Mouse (Mus musculus) limb, embryonic 11.5 days (tissue): ENCODE measurements around the gene Fmo4. TPM values are rescaled to one million over a fixed set of nuclear protein-coding genes. Genes with fewer than 3 reads are reported as not detected.
A peak's percentile ranks its signal among the peaks of the same experiment; 100 is the strongest.

ENCODE experiments used
- ATAC-seq: fragments of 200-750 bp; cut with Nextera tagmentation; 2 replicates; pipeline ENCODE4 v1.8.0; 2017; ENCODE audit warnings: low read depth; ENCODE audit not compliant: insufficient number of reproducible peaks, low FRiP score, low TSS enrichment
- DNase-seq: peaks from one replicate; pipeline ENCODE4 v3.0.0-alpha.2; 2015; ENCODE audit warnings: low spot score
- H3K27ac ChIP-seq: fragments of 300-500 bp; sonication (generic); replicated peaks from 2 replicates; pipeline ENCODE4 v1.5.1; 2014; ENCODE audit warnings: low read depth, mild to moderate bottlenecking, low read length
- H3K27me3 ChIP-seq: fragments of 300-500 bp; sonication (generic); 2 replicates; pipeline ENCODE4 v1.6.1; 2014; ENCODE audit warnings: mild to moderate bottlenecking, low read length, mixed read lengths; ENCODE audit not compliant: control insufficient read depth, insufficient read depth
- H3K36me3 ChIP-seq: fragments of 300-500 bp; sonication (generic); 2 replicates; pipeline ENCODE4 v1.6.1; 2014; ENCODE audit warnings: mild to moderate bottlenecking, low read length, moderate library complexity, mixed read lengths; ENCODE audit not compliant: control insufficient read depth, insufficient read depth
- H3K4me1 ChIP-seq: fragments of 300-500 bp; sonication (generic); 2 replicates; pipeline ENCODE4 v1.6.1; 2014; ENCODE audit warnings: low read length, mixed read lengths; ENCODE audit not compliant: control insufficient read depth, insufficient read depth
- H3K4me2 ChIP-seq: fragments of 300-500 bp; sonication (generic); 2 replicates; pipeline ENCODE4 v1.6.1; 2014; ENCODE audit warnings: low read depth, mild to moderate bottlenecking, moderate library complexity; ENCODE audit not compliant: severe bottlenecking
- H3K4me3 ChIP-seq: fragments of 300-500 bp; sonication (generic); 2 replicates; pipeline ENCODE4 v1.5.1; 2014; ENCODE audit warnings: low read depth, low read length
- H3K9ac ChIP-seq: fragments of 300-500 bp; sonication (generic); 2 replicates; pipeline ENCODE4 v1.6.1; 2014; ENCODE audit warnings: mild to moderate bottlenecking, low read length
- H3K9me3 ChIP-seq: fragments of 300-500 bp; sonication (generic); 2 replicates; pipeline ENCODE4 v1.6.1; 2016; ENCODE audit warnings: low read length; ENCODE audit not compliant: control insufficient read depth
- WGBS: fragments of 180-500 bp; shearing (Covaris S2); extraction: QIAGEN DNeasy Blood & Tissue Kit; methylation state at CpG from one replicate; pipeline ENCODE4 v1.1.7; 2014; 5-methylcytosine and 5-hydroxymethylcytosine counted together
- polyA plus RNA-seq: library from polyadenylated mRNA; unstranded; fragments of >200 nt; fragmentation: Nextera tagmentation; extraction: Ambion mirVana; gene quantifications from 2 replicates; pipeline ENCODE4 v1.2.1, GENCODE M21; 2014

Gene Fmo4
- polyA plus RNA-seq, result not detected in 2 replicates

DNA sequence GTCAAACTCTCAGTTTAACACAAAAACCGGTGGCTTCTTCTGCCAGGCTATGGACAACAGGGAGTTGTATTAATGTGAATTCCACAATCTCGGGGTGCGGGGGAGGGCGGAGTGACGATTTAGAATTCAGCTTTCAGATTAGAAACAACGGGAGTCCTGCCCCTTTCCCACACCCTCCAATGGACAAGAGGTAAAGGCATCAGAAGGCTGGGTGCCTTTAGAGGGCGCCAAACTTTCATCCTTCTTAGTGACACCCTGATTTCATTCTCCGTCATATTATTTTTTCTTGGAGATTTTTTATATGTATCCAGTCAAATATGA, at the start of gene Fmo4:
Gene Fmo4 (minus strand): TSS at position 137 of the 321 bp plus-strand sequence.
- no peaks in the 10 kb centered on the region for H3K36me3 ChIP-seq
- no peak within 1 kb of the TSS for H3K27ac ChIP-seq
- ATAC-seq (no peak), DNase-seq (no peak)
- no peaks in the 10 kb centered on the region for H3K9me3 ChIP-seq
- H3K27me3 ChIP-seq, result no peaks in the 10 kb centered on the region
- no peak within 1 kb of the TSS for H3K9ac ChIP-seq
- WGBS, result 52% methylated on average over 8 of the region's 8 CpGs
- no peak within 1 kb of the TSS for H3K4me2 ChIP-seq
- H3K4me3 ChIP-seq, result no peak within 1 kb of the TSS
- H3K4me1 ChIP-seq, result no peaks in the 10 kb centered on the region

DNA sequence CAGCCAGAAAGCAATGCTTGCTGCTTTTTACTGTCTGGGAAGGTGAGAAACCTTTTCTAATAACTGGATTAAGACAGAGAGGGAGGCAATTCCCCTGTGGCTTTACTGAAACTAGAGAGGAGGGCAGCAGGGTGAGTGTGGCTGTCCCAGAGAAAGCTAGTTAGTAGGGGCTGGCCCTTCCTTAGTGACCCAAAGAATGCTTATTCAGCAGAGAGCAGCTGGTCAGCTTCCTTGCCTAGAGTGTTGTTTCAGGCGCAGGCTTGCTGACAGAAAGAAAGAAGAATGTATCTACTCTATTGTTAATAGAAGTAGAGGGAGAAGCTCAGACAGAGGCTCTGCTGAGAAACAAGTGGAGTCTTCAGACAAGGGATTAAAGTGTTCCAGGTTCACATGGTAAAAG, 48.6 kb upstream of the Fmo4 start:
- Histone ChIP-seq H3K9ac (no peak overlapping the region), H3K27me3 (no peaks in the 10 kb centered on the region), H3K27ac (no peak overlapping the region), H3K4me2 (no peak overlapping the region), H3K4me3 (no peak overlapping the region), H3K36me3 (no peaks in the 10 kb centered on the region), H3K9me3 (no peaks in the 10 kb centered on the region), H3K4me1 (peaks cover 22% of the 10 kb centered on the region)
- DNase-seq (no peak), ATAC-seq (no peak)
- 56% methylated on average over 1 of the region's 1 CpGs for WGBS

DNA sequence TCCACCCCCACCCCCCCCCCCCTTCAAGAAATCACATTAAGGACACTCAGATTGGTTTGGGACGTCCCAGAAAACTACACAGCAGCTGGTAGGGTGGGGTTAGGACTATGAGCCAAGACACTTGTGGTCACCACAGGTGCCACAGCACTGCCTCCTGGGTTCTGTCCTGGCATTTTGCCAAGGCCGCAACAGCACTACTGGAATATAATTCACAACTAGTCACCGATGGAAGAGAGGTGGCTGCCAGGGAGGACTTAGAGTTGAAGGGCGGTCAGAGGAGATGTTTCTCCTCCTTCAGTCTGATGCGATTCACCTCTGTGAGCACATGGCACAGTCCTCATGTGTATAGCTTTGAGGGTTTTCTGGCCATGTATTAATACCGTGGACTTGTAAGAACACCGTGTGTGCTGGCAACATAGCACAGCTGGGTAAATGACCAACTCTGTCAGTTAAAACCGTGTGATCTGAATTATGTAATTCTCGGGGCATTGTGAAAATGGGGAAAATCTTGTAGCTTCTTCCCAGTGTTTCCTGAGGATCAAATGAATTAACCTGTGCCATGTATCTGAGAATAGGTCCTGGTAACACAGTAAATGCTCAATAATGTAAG, 46.3 kb upstream of the Fmo4 start:
- Histone ChIP-seq H3K4me2 (no peak overlapping the region), H3K4me3 (no peak overlapping the region), H3K9me3 (no peaks in the 10 kb centered on the region), H3K27me3 (no peaks in the 10 kb centered on the region), H3K4me1 (peaks cover 15% of the 10 kb centered on the region; the same call in 1 of the 2 replicates), H3K36me3 (no peaks in the 10 kb centered on the region), H3K27ac (no peak overlapping the region), H3K9ac (no peak overlapping the region)
- no peak for DNase-seq
- WGBS, result 85% methylated on average over 9 of the region's 9 CpGs
- ATAC-seq, result no peak; the same call in 1 of the 2 replicates

DNA sequence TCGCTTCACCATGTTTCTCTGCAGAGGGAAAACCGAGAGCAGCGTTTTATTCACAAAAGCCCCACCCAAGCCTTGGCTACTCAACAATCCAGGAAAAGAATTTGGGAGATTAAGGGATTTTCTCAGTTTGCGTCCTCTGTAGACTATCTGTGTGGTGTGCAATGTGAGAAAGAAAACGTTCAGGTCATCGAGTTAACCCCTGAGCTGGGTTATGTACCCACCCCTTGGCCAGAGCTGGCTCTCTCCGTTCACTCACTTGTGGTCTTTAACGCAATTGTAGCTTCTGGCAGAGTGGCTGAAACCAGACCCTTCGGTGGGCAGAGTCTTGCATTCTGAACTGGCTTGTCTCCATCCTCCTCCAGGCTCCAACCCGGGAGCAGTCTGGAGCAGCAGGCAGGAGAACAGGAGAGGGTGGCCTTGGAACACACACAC, 45.8 kb upstream of the Fmo4 start:
- Histone ChIP-seq H3K9ac (no peak overlapping the region), H3K9me3 (no peaks in the 10 kb centered on the region), H3K36me3 (no peaks in the 10 kb centered on the region), H3K4me1 (0 out of 2 replicates have a peak, but pooled peaks cover 11% of the 10 kb centered on the region), H3K4me3 (no peak overlapping the region), H3K27me3 (no peaks in the 10 kb centered on the region), H3K4me2 (no peak overlapping the region), H3K27ac (no peak overlapping the region)
- 58% methylated on average over 10 of the region's 10 CpGs for WGBS
- ATAC-seq (peak; percentile 65), DNase-seq (no peak)

DNA sequence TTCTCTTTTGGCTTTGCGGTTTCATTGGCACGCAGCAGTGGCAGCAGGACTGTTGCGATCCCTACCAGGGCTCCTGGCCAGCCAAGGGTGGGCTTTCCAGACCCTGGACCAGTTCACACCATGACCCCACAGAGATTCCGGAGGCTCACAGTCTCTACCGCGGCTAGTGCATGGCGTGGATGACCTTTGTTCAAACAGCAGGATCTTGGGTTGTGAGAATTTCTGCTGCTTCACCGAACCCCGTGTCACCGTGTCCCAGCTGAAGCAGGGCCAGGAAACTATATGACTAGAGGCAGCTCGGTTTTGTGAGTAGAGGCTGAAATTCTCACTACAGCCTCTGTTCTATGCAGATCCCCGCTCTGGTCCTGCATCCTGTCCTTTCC, 45.0 kb upstream of the Fmo4 start:
- Histone ChIP-seq H3K4me3 (no peak overlapping the region), H3K4me2 (no peak overlapping the region)
- no peak for DNase-seq

DNA sequence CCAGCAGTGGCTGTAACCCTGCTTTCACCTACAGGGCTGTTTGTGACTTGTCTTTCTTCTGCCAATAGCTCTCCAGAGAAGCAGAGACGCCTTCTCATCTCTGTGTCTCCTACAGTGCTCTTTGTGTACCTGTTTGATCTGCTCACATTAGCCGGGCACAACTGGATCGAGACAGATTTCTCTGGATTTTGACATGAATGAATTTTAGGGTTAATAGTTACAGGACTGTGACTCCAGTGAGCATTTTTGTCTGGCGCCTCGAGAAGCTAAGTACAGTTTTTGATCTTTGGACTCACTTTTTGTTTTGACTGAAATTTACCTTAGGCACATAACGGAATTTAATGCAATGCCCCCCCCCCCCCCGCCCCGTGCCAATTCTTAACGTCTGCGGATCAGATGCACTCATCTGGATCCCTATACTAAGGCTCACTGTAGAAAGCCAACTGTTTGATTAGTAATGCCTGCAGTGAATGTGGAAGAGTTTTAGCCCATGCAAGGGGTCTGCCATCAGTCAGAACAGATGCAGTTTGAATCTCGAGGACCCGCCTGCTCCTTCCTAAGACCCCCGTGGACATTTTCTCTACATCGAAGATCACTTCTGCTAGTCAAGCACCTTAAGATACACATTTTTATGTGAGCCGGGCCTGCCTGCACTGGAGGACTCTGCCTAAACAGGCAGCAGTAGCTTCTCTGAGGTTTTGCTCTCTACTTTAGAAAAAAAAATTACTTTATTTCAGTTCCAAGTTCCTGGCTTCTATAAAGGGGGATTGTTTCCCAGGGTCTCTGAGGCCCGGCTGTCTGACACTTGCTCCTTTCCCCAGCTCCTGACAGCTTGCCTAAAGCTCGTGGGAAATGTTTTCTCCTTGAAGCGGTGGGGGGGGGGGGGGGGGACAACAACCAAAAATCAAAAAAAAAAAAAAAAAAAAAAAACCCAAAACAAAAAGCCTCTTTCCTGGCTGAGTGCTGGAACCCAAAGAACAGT, 44.3 kb upstream of the Fmo4 start:
- Histone ChIP-seq H3K4me2 (no peak overlapping the region), H3K27me3 (no peaks in the 10 kb centered on the region), H3K9me3 (no peaks in the 10 kb centered on the region), H3K4me1 (0 out of 2 replicates have a peak, but pooled peaks cover 11% of the 10 kb centered on the region), H3K4me3 (no peak overlapping the region), H3K27ac (no peak overlapping the region), H3K9ac (no peak overlapping the region), H3K36me3 (no peaks in the 10 kb centered on the region)
- DNase-seq (no peak), ATAC-seq (no peak)
- WGBS, result 74% methylated on average over 18 of the region's 18 CpGs

More for the DNA sequence above, 45.0 kb upstream of the Fmo4 start:
- H3K36me3 ChIP-seq, result no peaks in the 10 kb centered on the region
- H3K27ac ChIP-seq, result no peak overlapping the region
- no peaks in the 10 kb centered on the region for H3K9me3 ChIP-seq
- ATAC-seq, result no peak
- WGBS, result 89% methylated on average over 12 of the region's 12 CpGs
- H3K27me3 ChIP-seq, result no peaks in the 10 kb centered on the region
- no peak overlapping the region for H3K9ac ChIP-seq
- 0 out of 2 replicates have a peak, but pooled peaks cover 11% of the 10 kb centered on the region for H3K4me1 ChIP-seq

DNA sequence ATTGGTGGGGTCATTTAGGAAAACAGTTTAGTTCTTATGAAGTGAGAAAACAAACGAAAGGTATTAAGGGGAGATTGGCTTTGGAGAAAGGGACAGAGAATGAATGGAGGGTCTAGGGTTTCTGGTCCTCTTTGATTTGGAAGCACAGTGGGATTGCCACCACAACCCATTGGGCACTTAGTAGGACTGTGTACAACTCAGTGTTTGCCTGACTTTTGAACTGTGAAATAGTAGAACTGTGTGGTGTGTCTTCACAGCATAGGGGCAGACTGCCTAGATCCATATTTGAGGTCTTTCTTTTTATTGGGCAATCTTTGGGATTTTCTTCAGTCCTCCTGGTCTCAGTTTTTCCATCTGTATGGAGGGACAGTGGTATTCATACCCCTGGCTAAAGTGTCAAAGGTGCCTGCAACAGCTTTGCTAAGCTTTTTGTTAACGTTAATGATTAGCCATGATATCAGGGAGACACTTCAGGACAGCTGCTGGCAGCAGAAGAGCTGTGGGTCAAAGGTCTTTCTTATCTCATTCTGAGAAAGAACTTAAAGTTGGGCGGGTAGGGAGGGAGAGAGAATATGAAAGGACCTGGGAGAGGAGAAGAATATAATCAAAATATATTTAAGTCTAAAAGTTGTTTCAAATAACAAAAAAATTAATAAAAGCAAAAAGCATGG, 40.2 kb upstream of the Fmo4 start:
- Histone ChIP-seq H3K4me2 (no peak overlapping the region), H3K4me1 (0 out of 2 replicates have a peak, but pooled peaks cover 4% of the 10 kb centered on the region)

DNA sequence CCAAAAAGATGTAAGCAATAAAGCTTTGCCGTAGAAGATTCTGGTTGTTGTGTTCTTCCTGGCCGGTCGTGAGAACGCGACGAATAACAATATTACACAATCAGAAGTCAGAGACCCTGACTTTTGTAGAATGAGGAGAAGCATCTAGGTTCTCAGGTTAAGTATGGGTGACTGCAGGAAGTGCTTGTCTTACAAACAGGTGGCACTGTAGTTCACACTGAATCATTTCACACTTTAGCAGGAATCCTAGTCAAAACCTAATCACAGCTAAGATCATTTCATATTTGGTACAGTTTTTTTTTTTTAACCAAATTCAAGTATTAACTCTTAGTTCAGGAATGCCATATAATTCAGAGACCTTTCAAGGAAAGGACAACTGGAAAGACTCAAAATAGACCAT, 33.8 kb upstream of the Fmo4 start:
- no peak for ATAC-seq
- H3K9ac ChIP-seq, result no peak overlapping the region

More for the DNA sequence above, 40.2 kb upstream of the Fmo4 start:
- no peaks in the 10 kb centered on the region for H3K27me3 ChIP-seq
- no peak overlapping the region for H3K9ac ChIP-seq
- H3K9me3 ChIP-seq, result no peaks in the 10 kb centered on the region
- H3K4me3 ChIP-seq, result no peak overlapping the region
- no peaks in the 10 kb centered on the region for H3K36me3 ChIP-seq
- ATAC-seq, result no peak
- DNase-seq, result no peak
- whole genome bisulfite sequencing, result 76% methylated on average over 3 of the region's 3 CpGs
- no peak overlapping the region for H3K27ac ChIP-seq

More for the DNA sequence above, 33.8 kb upstream of the Fmo4 start:
- no peak for DNase-seq
- H3K27me3 ChIP-seq, result no peaks in the 10 kb centered on the region
- H3K36me3 ChIP-seq, result no peaks in the 10 kb centered on the region
- H3K27ac ChIP-seq, result no peak overlapping the region
- H3K4me1 ChIP-seq, result no peaks in the 10 kb centered on the region
- WGBS, result 98% methylated on average over 6 of the region's 6 CpGs
- H3K9me3 ChIP-seq, result no peaks in the 10 kb centered on the region
- no peak overlapping the region for H3K4me3 ChIP-seq
- no peak overlapping the region for H3K4me2 ChIP-seq
